Mouse (Mus musculus) forebrain, embryonic 11.5 days (tissue): ENCODE results near the gene Hoxb3. TPM values are rescaled to one million over a fixed set of nuclear protein-coding genes. Genes with fewer than 3 reads are reported as not detected.

Experiments
- ATAC-seq: fragments of 200-750 bp; cut with Nextera tagmentation; replicated peaks from 2 replicates; pipeline ENCODE4 v1.8.0; 2017; ENCODE audit warnings: moderate TSS enrichment; ENCODE audit not compliant: low FRiP score
- DNase-seq: peaks from one replicate; pipeline ENCODE4 v3.0.0-alpha.2; 2017; ENCODE audit warnings: low spot score
- H3K27ac ChIP-seq: fragments of 300-500 bp; sonication (generic); 2 replicates; pipeline ENCODE4 v1.5.1; 2014; ENCODE audit warnings: low read depth, low read length
- H3K27me3 ChIP-seq: fragments of 300-500 bp; sonication (generic); 2 replicates; pipeline ENCODE4 v1.6.1; 2014; ENCODE audit warnings: mild to moderate bottlenecking, low read length, mixed read lengths; ENCODE audit not compliant: control insufficient read depth, insufficient read depth
- H3K36me3 ChIP-seq: fragments of 300-500 bp; sonication (generic); 2 replicates; pipeline ENCODE4 v1.6.1; 2014; ENCODE audit warnings: mild to moderate bottlenecking, low read length, moderate library complexity, mixed read lengths; ENCODE audit not compliant: control insufficient read depth, insufficient read depth
- H3K4me1 ChIP-seq: fragments of 300-500 bp; sonication (generic); replicated peaks from 2 replicates; pipeline ENCODE4 v1.6.1; 2014; ENCODE audit warnings: low read length, mixed read lengths; ENCODE audit not compliant: control insufficient read depth, insufficient read depth
- H3K4me2 ChIP-seq: fragments of 300-500 bp; sonication (generic); 2 replicates; pipeline ENCODE4 v1.6.1; 2014; ENCODE audit warnings: low read depth, mild to moderate bottlenecking, low read length, moderate library complexity, mixed read lengths; ENCODE audit not compliant: severe bottlenecking
- H3K4me3 ChIP-seq: fragments of 300-500 bp; sonication (generic); 2 replicates; pipeline ENCODE4 v1.5.1; 2014; ENCODE audit warnings: low read depth, low read length
- H3K9ac ChIP-seq: fragments of 300-500 bp; sonication (generic); 2 replicates; pipeline ENCODE4 v1.6.1; 2014; ENCODE audit warnings: low read length
- H3K9me3 ChIP-seq: fragments of 300-500 bp; sonication (generic); 2 replicates; pipeline ENCODE4 v1.6.1; 2016; ENCODE audit warnings: low read length, mixed read lengths; ENCODE audit not compliant: control insufficient read depth
- WGBS: fragments of 180-500 bp; shearing (Covaris S2); extraction: QIAGEN DNeasy Blood & Tissue Kit; methylation state at CpG from one replicate; pipeline ENCODE4 v1.1.7; 2014; 5-methylcytosine and 5-hydroxymethylcytosine counted together
- polyA plus RNA-seq: library from polyadenylated mRNA; unstranded; fragments of >200 nt; fragmentation: Nextera tagmentation; extraction: Ambion mirVana; gene quantifications from 2 replicates; pipeline ENCODE4 v1.2.1, GENCODE M21; 2014

The Hoxb3 gene
- polyA plus RNA-seq, 1 experiment from 2014 or later, result not detected

DNA sequence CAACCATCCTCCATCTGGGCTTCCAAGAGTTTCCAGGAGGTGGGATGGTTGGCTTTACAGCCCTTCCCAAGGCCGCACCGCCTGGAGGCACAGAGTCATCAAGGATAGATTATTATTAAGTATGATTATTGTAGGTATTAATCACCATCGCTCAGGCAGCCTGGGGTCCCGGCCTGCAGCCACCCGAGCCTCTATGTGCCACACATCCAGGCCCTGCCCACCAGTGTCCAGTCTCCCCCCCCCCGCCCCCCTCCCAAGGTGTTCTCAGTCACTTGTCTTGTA is 21.7 kb downstream of the Hoxb3 start:
- no peak overlapping the region for H3K9ac ChIP-seq
- DNase-seq, result no peak
- no peaks in the 10 kb centered on the region for H3K36me3 ChIP-seq
- H3K4me2 ChIP-seq, result no peak overlapping the region
- 0 out of 2 replicates have a peak, but pooled peaks cover 2% of the 10 kb centered on the region for H3K4me1 ChIP-seq
- no peak overlapping the region for H3K27ac ChIP-seq
- WGBS, result 2% methylated on average over 6 of the region's 6 CpGs
- no peak overlapping the region for H3K4me3 ChIP-seq
- peaks cover 94% of the 10 kb centered on the region for H3K27me3 ChIP-seq
- no peak for ATAC-seq
- no peaks in the 10 kb centered on the region for H3K9me3 ChIP-seq

DNA sequence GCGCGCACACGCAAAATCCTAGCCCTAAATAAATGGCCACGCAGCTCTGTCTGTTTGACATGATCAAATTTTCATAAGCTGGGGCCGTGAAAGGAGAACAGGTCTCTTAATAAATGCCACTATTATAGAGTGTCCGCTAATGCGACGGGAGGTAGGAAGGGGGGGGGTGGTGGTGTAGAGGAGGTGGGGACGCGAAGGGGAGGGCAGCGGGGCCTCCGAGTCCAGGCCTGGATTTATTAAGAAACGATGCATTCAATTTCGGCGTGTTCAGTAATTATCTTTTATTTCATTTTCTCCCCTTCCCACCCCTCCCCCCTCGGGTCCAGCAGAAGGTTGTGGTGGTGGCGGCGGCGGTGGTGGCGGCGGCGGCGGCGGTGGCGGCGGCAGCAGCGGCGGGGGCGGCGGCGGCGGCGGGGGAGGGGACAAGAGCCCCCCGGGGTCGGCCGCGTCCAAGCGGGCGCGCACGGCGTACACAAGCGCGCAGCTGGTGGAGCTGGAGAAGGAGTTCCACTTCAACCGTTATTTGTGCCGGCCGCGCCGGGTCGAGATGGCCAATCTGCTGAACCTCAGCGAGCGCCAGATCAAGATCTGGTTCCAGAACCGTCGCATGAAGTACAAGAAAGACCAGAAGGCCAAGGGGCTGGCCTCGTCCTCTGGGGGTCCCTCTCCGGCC is 22.2 kb downstream of the Hoxb3 start:
- Histone ChIP-seq H3K4me1 (0 out of 2 replicates have a peak, but pooled peaks cover 2% of the 10 kb centered on the region), H3K4me3 (no peak overlapping the region), H3K27me3 (peaks cover 94% of the 10 kb centered on the region), H3K9ac (no peak overlapping the region), H3K9me3 (no peaks in the 10 kb centered on the region), H3K36me3 (no peaks in the 10 kb centered on the region), H3K4me2 (no peak overlapping the region), H3K27ac (no peak overlapping the region)
- 1% methylated on average over 48 of the region's 56 CpGs for WGBS
- DNase-seq (no peak), ATAC-seq (no peak)

DNA sequence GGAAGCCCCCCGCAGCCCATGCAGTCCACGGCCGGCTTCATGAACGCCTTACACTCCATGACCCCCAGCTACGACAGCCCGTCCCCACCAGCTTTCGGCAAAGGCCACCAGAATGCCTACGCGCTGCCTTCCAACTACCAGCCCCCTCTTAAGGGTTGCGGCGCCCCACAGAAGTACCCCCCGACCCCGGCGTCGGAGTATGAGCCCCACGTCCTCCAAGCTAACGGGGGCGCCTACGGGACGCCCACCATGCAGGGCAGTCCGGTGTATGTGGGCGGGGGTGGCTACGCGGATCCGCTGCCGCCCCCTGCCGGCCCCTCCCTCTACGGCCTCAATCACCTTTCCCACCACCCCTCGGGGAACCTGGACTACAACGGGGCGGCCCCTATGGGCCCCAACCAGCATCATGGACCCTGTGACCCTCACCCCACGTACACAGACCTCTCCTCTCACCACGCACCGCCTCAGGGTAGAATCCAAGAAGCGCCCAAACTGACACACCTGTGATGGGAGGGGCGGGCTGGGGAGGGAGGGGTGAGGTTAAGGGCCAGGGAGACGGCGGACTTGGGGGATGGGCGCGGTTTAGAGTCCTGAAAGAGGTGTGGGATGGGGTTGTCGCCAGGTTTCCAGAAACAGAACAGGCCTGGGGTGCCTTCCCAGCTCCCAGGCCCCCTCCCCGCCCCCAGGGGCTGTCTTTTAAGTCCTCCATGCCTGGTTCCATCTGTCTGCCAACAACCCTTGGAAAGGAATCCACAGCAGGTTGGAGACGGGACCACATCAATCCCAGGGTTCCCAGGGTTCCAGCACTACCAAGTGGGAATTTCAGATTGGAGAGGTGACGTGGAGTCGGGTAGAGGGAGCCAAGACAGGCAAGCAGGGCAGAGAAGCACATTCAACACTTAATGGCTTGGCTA is 23.0 kb downstream of the Hoxb3 start:
- Histone ChIP-seq H3K9me3 (no peaks in the 10 kb centered on the region), H3K36me3 (no peaks in the 10 kb centered on the region), H3K4me3 (no peak overlapping the region), H3K4me2 (no peak overlapping the region), H3K9ac (no peak overlapping the region), H3K27ac (no peak overlapping the region), H3K27me3 (peaks cover 95% of the 10 kb centered on the region), H3K4me1 (no peaks in the 10 kb centered on the region)
- DNase-seq, result no peak
- under 1% methylated on average over 45 of the region's 45 CpGs for WGBS
- ATAC-seq, result no peak

- no peak overlapping the region for H3K4me2 ChIP-seq
- H3K9me3 ChIP-seq, result no peaks in the 10 kb centered on the region
- no peak overlapping the region for H3K4me3 ChIP-seq
- DNase-seq (peak; percentile 42), ATAC-seq (no peak)
- no peaks in the 10 kb centered on the region for H3K36me3 ChIP-seq
- peaks cover 97% of the 10 kb centered on the region for H3K27me3 ChIP-seq
- 9% methylated on average over 5 of the region's 5 CpGs for WGBS
- no peak overlapping the region for H3K9ac ChIP-seq
- no peak overlapping the region for H3K27ac ChIP-seq
- H3K4me1 ChIP-seq, result no peaks in the 10 kb centered on the region
These were observed 23.9 kb downstream of the Hoxb3 start for GRCm38 (mm10) chr11:96346916-96347520.

- DNase-seq, result no peak
- H3K4me3 ChIP-seq, result no peak overlapping the region
- H3K9me3 ChIP-seq, result no peaks in the 10 kb centered on the region
- H3K4me2 ChIP-seq, result no peak overlapping the region
- peaks cover 97% of the 10 kb centered on the region for H3K27me3 ChIP-seq
- ATAC-seq, result no peak
- H3K36me3 ChIP-seq, result no peaks in the 10 kb centered on the region
- no peaks in the 10 kb centered on the region for H3K4me1 ChIP-seq
- 4% methylated on average over 4 of the region's 4 CpGs for WGBS
- no peak overlapping the region for H3K9ac ChIP-seq
- no peak overlapping the region for H3K27ac ChIP-seq
These were observed 24.6 kb downstream of the Hoxb3 start for GRCm38 (mm10) chr11:96347717-96348116.

GRCm38 (mm10) chr11:96348141-96348928 is 25.2 kb downstream of the Hoxb3 start:
- DNase-seq (no peak), ATAC-seq (no peak)
- Histone ChIP-seq H3K9me3 (no peaks in the 10 kb centered on the region), H3K4me2 (no peak overlapping the region), H3K4me1 (0 out of 2 replicates have a peak, but pooled peaks cover 3% of the 10 kb centered on the region), H3K4me3 (no peak overlapping the region), H3K9ac (no peak overlapping the region), H3K27ac (no peak overlapping the region), H3K36me3 (no peaks in the 10 kb centered on the region), H3K27me3 (peaks cover 97% of the 10 kb centered on the region)
- WGBS, result 3% methylated on average over 21 of the region's 21 CpGs

DNA sequence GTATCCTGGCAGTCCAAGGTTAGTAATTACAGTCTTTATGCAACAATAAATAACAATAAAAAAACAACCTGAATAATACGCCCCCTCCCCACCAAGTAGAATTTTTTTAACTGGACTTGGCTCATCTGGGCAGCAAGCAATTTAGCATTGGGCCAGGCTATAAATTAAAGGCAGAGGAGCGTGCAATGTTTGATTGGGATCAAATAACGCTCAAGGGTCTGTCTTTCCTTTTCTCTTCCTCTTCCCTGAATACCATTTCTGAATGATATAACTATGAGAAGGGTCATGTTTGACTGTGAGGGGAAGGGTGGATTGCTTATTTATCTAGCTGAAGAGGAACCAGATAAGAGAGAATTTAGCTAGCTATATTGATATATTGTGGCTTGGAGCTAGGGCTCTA is 25.9 kb downstream of the Hoxb3 start:
- H3K27ac ChIP-seq, result no peak overlapping the region
- H3K9ac ChIP-seq, result no peak overlapping the region
- 8% methylated on average over 3 of the region's 3 CpGs for WGBS

More for the DNA sequence above, 25.9 kb downstream of the Hoxb3 start:
- Histone ChIP-seq H3K36me3 (no peaks in the 10 kb centered on the region), H3K4me1 (0 out of 2 replicates have a peak, but pooled peaks cover 3% of the 10 kb centered on the region), H3K4me2 (no peak overlapping the region), H3K9me3 (no peaks in the 10 kb centered on the region), H3K4me3 (no peak overlapping the region), H3K27me3 (peaks cover 95% of the 10 kb centered on the region)
- DNase-seq (no peak), ATAC-seq (no peak)
